Mouse (Mus musculus): ENCODE data around the gene Arpin.
A peak's percentile ranks its signal among the peaks of the same experiment; 100 is the strongest.

- TF ChIP-seq CTCF (IDR thresholded peaks at IDR 0.05; ENCODE audit: low read depth, low read length): peak; percentile 30
- TF ChIP-seq POLR2A (IDR thresholded peaks at IDR 0.05; ENCODE audit: insufficient read depth, low read length): no peak
Measured at GRCm38 (mm10) chr7:79928516-79929052, 6.6 kb downstream of the Arpin start.

Data from ES-Bruce4 (cell line).